Mouse (Mus musculus) G1E (cell line): ENCODE results near the gene Zdhhc21.

Source experiments
- CTCF ChIP-seq: IDR thresholded peaks from 2 replicates; pipeline ENCODE4 v1.5.1; 2012; ENCODE audit warnings: low read depth, low read length, inconsistent platforms, mixed read lengths
- GATA1 ChIP-seq: IDR thresholded peaks from 2 replicates; pipeline ENCODE4 v1.6.1; 2012; ENCODE audit warnings: borderline replicate concordance, low read length, inconsistent platforms, mixed read lengths
- GATA2 ChIP-seq: IDR thresholded peaks from 2 replicates; pipeline ENCODE4 v1.6.1; 2012; ENCODE audit warnings: low read depth, low read length, inconsistent platforms, borderline replicate concordance
- POLR2AphosphoS5 ChIP-seq: IDR thresholded peaks from 2 replicates; pipeline ENCODE4 v1.6.1; 2012; ENCODE audit warnings: low read depth, low read length, inconsistent platforms; ENCODE audit not compliant: insufficient replicate concordance
- TAL1 ChIP-seq: conservative IDR thresholded peaks from 2 replicates; pipeline ENCODE4 v1.6.1; 2012; ENCODE audit warnings: low read depth, low read length, inconsistent platforms, mixed read lengths

GRCm38 (mm10) chr4:82867111-82867510 lies 7.4 kb upstream of the Zdhhc21 start:
- TF ChIP-seq CTCF (no peak), GATA1 (no peak), TAL1 (no peak), POLR2AphosphoS5 (no peak), GATA2 (no peak)
